Mouse (Mus musculus): ENCODE data around the gene Mrpl23. TPM values are rescaled to one million over a fixed set of nuclear protein-coding genes. Genes with fewer than 3 reads are reported as not detected.

The Mrpl23 gene
- total and polyA plus RNA-seq, 2 experiments from 2014 or later, result 25.5 to 73.5 TPM

GRCm38 (mm10) chr7:142588282-142588941 is 55.9 kb downstream of the Mrpl23 start:
- Histone ChIP-seq H3K4me1 (ENCODE audit: insufficient read depth) (no peaks in the 10 kb centered on the region), H3K27ac (ENCODE audit: low read depth, low read length) (no peak overlapping the region), H3K4me3 (ENCODE audit: low read depth, low read length) (no peak overlapping the region), H3K36me3 (ENCODE audit: insufficient read depth) (no peaks in the 10 kb centered on the region), H3K9me3 (ENCODE audit: low read length) (no peaks in the 10 kb centered on the region), H3K27me3 (ENCODE audit: insufficient read depth, low read length) (no peaks in the 10 kb centered on the region), H3K4me2 (ENCODE audit: low read depth) (no peak overlapping the region), H3K9ac (no peak overlapping the region)
- DNase-seq, result no peak
- WGBS, result 76% methylated on average over 9 of the region's 9 CpGs
- TF ChIP-seq CTCF (IDR thresholded peaks at IDR 0.05; ENCODE audit: low read depth), result no peak
- ATAC-seq, result no peak

MicroRNA genes within 50 kb of the gene (microRNA counts, 519-probe panel; counts per million panel counts)
- not detected for microRNA mmu-miR-675-3p
- not detected for microRNA mmu-miR-675-5p

Small RNAs within 50 kb of the gene (microRNA-seq; reads per million reads assigned to microRNA genes)
- gene Mir675, result 1.2 to 3.8 reads per million in 2 experiments

Other genes starting within 250 kb of the Mrpl23 start
- gene Krtap5-1, start 235.6 kb upstream of the Mrpl23 start, total RNA-seq (2014; rRNA removed), result not detected in 2 replicates
- not detected in 2 replicates for gene Krtap5-1, start 235.6 kb upstream of the Mrpl23 start, polyA plus RNA-seq (2015; fragmentation: Nextera tagmentation; extraction: Ambion mirVana)
- gene Krtap5-4, start 229.1 kb upstream of the Mrpl23 start, total RNA-seq (2014; rRNA removed), result not detected in 2 replicates
- not detected in 2 replicates for gene Krtap5-4, start 229.1 kb upstream of the Mrpl23 start, polyA plus RNA-seq (2015; fragmentation: Nextera tagmentation; extraction: Ambion mirVana)
- gene Ifitm10, start 158.9 kb upstream of the Mrpl23 start, total RNA-seq (2014; rRNA removed), result 5.6 and 6.6 TPM in 2 replicates
- gene Ifitm10, start 158.9 kb upstream of the Mrpl23 start, polyA plus RNA-seq (2015; fragmentation: Nextera tagmentation; extraction: Ambion mirVana), result 10.2 and 13.0 TPM in 2 replicates
- gene Gm49369, start 150.0 kb upstream of the Mrpl23 start, total RNA-seq (2014; rRNA removed), result 21.2 and 45.2 TPM in 2 replicates
- 0.60 TPM in 1 of 2 replicates, not detected in the other for gene Gm49369, start 150.0 kb upstream of the Mrpl23 start, polyA plus RNA-seq (2015; fragmentation: Nextera tagmentation; extraction: Ambion mirVana)
- 243 and 366 TPM in 2 replicates for gene Ctsd, start 144.6 kb upstream of the Mrpl23 start, total RNA-seq (2014; rRNA removed)
- 313 and 338 TPM in 2 replicates for gene Ctsd, start 144.6 kb upstream of the Mrpl23 start, polyA plus RNA-seq (2015; fragmentation: Nextera tagmentation; extraction: Ambion mirVana)
- gene Syt8, start 97.8 kb upstream of the Mrpl23 start, total RNA-seq (2014; rRNA removed), result not detected in 2 replicates
- not detected in 2 replicates for gene Syt8, start 97.8 kb upstream of the Mrpl23 start, polyA plus RNA-seq (2015; fragmentation: Nextera tagmentation; extraction: Ambion mirVana)
- 0.33 and 2.8 TPM in 2 replicates for gene Tnni2, start 90.9 kb upstream of the Mrpl23 start, total RNA-seq (2014; rRNA removed)
- gene Tnni2, start 90.9 kb upstream of the Mrpl23 start, polyA plus RNA-seq (2015; fragmentation: Nextera tagmentation; extraction: Ambion mirVana), result 0.21 and 1.5 TPM in 2 replicates
- gene Lsp1, start 71.9 kb upstream of the Mrpl23 start, total RNA-seq (2014; rRNA removed), result 5.7 and 7.9 TPM in 2 replicates
- gene Lsp1, start 71.9 kb upstream of the Mrpl23 start, polyA plus RNA-seq (2015; fragmentation: Nextera tagmentation; extraction: Ambion mirVana), result 5.5 and 6.4 TPM in 2 replicates
- gene Tnnt3, start 33.9 kb upstream of the Mrpl23 start, total RNA-seq (2014; rRNA removed), result 1.2 and 1.6 TPM in 2 replicates
- gene Tnnt3, start 33.9 kb upstream of the Mrpl23 start, polyA plus RNA-seq (2015; fragmentation: Nextera tagmentation; extraction: Ambion mirVana), result 1.2 and 1.4 TPM in 2 replicates
- 152 and 288 TPM in 2 replicates for gene Igf2, start 134.1 kb downstream of the Mrpl23 start, total RNA-seq (2014; rRNA removed)
- gene Igf2, start 134.1 kb downstream of the Mrpl23 start, polyA plus RNA-seq (2015; fragmentation: Nextera tagmentation; extraction: Ambion mirVana), result 149 and 152 TPM in 2 replicates
- gene Gm49394, start 137.3 kb downstream of the Mrpl23 start, total RNA-seq (2014; rRNA removed), result 0.08 TPM in 1 of 2 replicates, not detected in the other
- 0.06 TPM in 1 of 2 replicates, not detected in the other for gene Gm49394, start 137.3 kb downstream of the Mrpl23 start, polyA plus RNA-seq (2015; fragmentation: Nextera tagmentation; extraction: Ambion mirVana)
- gene Ins2, start 210.7 kb downstream of the Mrpl23 start, total RNA-seq (2014; rRNA removed), result not detected in 2 replicates
- 1.4 and 2.3 TPM in 2 replicates for gene Ins2, start 210.7 kb downstream of the Mrpl23 start, polyA plus RNA-seq (2015; fragmentation: Nextera tagmentation; extraction: Ambion mirVana)

All from forebrain, postnatal 0 days (tissue).